Mouse (Mus musculus) liver, embryonic 14.5 days (tissue): ENCODE measurements around the gene Stat6. TPM values are rescaled to one million over a fixed set of nuclear protein-coding genes. Genes with fewer than 3 reads are reported as not detected.

Experiments used
- ATAC-seq: fragments of 200-750 bp; cut with Nextera tagmentation; 2 replicates; pipeline ENCODE4 v1.8.0; 2017; ENCODE audit warnings: moderate number of reproducible peaks, mild to moderate bottlenecking, moderate library complexity; ENCODE audit not compliant: insufficient read depth
- DNase-seq, 3 experiments: peaks; one replicate each; pipeline ENCODE4 v3.0.0-alpha.2; 2012 to 2013; ENCODE audit warnings: low read depth in 3 of 3, low spot score in 3 of 3
- H3K27ac ChIP-seq: fragments of 300-500 bp; sonication (generic); 2 replicates; pipeline ENCODE4 v1.5.1; 2014; ENCODE audit warnings: moderate library complexity, mild to moderate bottlenecking, control low read depth, inconsistent platforms
- H3K27me3 ChIP-seq: fragments of 300-500 bp; sonication (generic); 2 replicates; pipeline ENCODE4 v1.6.1; 2014; ENCODE audit warnings: mild to moderate bottlenecking, low read length, moderate library complexity; ENCODE audit not compliant: control insufficient read depth, insufficient read depth
- H3K36me3 ChIP-seq: fragments of 300-500 bp; sonication (generic); replicated peaks from 2 replicates; pipeline ENCODE4 v1.6.1; 2014; ENCODE audit warnings: low read depth; ENCODE audit not compliant: control insufficient read depth, insufficient read depth
- H3K4me1 ChIP-seq, 2 experiments: fragments of 200-500 bp in 1 of 2; fragments of 300-500 bp in 1 of 2; sonication (generic) in 1 of 2; replicated peaks; 2 replicates each; pipeline ENCODE4 v1.6.1; 2012 to 2014; ENCODE audit warnings: antibody characterized with exemption in 1 of 2, inconsistent platforms in 1 of 2, low read length in 1 of 2; ENCODE audit not compliant: control insufficient read depth in 2 of 2, insufficient read depth in 2 of 2
- H3K4me2 ChIP-seq: fragments of 300-500 bp; sonication (generic); 2 replicates; pipeline ENCODE4 v1.6.1; 2014; ENCODE audit warnings: low read depth, mild to moderate bottlenecking, control low read depth, moderate library complexity
- H3K4me3 ChIP-seq, 2 experiments: fragments of 200-500 bp in 1 of 2; fragments of 300-500 bp in 1 of 2; sonication (generic) in 1 of 2; 2 replicates each; pipeline ENCODE4 v1.5.1; 2012 to 2014; ENCODE audit warnings: low read depth in 2 of 2, low read length in 2 of 2, mild to moderate bottlenecking in 2 of 2, control low read depth in 1 of 2, inconsistent platforms in 1 of 2, moderate library complexity in 1 of 2; ENCODE audit not compliant: insufficient read depth in 1 of 2
- H3K9ac ChIP-seq: fragments of 300-500 bp; sonication (generic); replicated peaks from 2 replicates; pipeline ENCODE4 v1.6.1; 2014; ENCODE audit warnings: mild to moderate bottlenecking, control low read depth, moderate library complexity
- H3K9me3 ChIP-seq: fragments of 300-500 bp; sonication (generic); 2 replicates; pipeline ENCODE4 v1.6.1; 2016; ENCODE audit warnings: low read length, mixed read lengths; ENCODE audit not compliant: control insufficient read depth
- CTCF ChIP-seq: IDR thresholded peaks from 2 replicates; pipeline ENCODE4 v1.5.1; 2016; ENCODE audit warnings: antibody characterized with exemption, low read depth, control low read depth
- EP300 ChIP-seq: IDR thresholded peaks from 2 replicates; pipeline ENCODE4 v1.6.1; 2016; ENCODE audit warnings: antibody characterized with exemption, low read depth
- WGBS: fragments of 180-500 bp; shearing (Covaris S2); extraction: QIAGEN DNeasy Blood & Tissue Kit; methylation state at CpG from one replicate; pipeline ENCODE4 v1.1.7; 2014; ENCODE audit not compliant: insufficient replicate concordance; 5-methylcytosine and 5-hydroxymethylcytosine counted together
- polyA plus RNA-seq, 2 experiments: library from polyadenylated mRNA; depleted of rRNA in 1 of 2; stranded (reverse) in 1 of 2; unstranded in 1 of 2; fragments of >200 nt; fragmentation: Nextera tagmentation in 1 of 2; extraction: Ambion mirVana in 1 of 2; gene quantifications; 2 replicates each; pipeline versions ENCODE4 v1.2.1 to v1.2.3; 2012 to 2014

Gene Stat6
- polyA plus RNA-seq, 2 experiments, result 10.2 to 10.9 TPM

GRCm38 (mm10) chr10:127671276-127671675 lies 28.5 kb downstream of the Stat6 start:
- Histone ChIP-seq H3K4me1 (peaks cover 0 to 4% of the 10 kb centered on the region in 2 experiments; a peak in 2 of 4 replicates), H3K36me3 (no peaks in the 10 kb centered on the region), H3K4me3 (no peak overlapping the region), H3K27ac (no peak overlapping the region), H3K9me3 (no peaks in the 10 kb centered on the region), H3K27me3 (peaks cover 25% of the 10 kb centered on the region), H3K9ac (no peak overlapping the region), H3K4me2 (no peak overlapping the region)
- TF ChIP-seq EP300 (no peak), CTCF (peak; percentile 83)
- DNase-seq (no peak), ATAC-seq (no peak)
- 19% methylated on average over 2 of the region's 2 CpGs for WGBS

DNA sequence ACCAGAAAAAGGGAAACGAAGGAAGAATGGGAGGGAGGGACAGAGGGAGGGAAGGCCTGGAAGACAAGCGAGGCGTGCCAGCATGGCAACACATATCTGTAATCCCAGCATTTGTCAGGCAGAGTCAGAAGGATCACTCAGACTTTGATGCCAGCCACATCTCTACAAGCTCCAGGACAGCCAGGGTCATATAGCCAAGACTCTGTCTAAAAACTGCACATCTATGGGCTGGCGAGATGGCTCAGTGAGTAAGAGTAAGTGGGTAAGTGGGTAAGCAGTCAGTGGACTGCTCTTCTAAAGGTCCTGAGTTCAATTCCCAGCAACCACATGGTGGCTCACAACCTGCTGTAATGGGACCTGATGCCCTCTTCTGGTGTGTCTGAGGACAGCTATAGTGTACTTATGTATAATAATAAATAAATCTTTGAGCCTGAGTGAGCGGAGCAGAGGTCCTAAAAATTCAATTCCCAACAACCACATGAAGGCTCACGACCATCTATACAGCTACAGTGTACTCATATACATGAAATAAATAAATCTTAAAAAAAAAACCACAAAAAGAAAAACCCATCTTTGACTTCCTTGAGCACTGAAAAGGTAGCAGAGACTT lies 31.4 kb downstream of the Stat6 start:
- H3K4me2 ChIP-seq, result no peak overlapping the region
- no peaks in the 10 kb centered on the region for H3K27me3 ChIP-seq
- no peaks in the 10 kb centered on the region for H3K36me3 ChIP-seq
- no peak overlapping the region for H3K9ac ChIP-seq
- no peaks in the 10 kb centered on the region for H3K9me3 ChIP-seq
- DNase-seq (no peak), ATAC-seq (no peak)
- no peak overlapping the region for H3K4me3 ChIP-seq
- 73% methylated on average over 6 of the region's 6 CpGs for WGBS
- peaks cover 4 to 6% of the 10 kb centered on the region in 2 experiments for H3K4me1 ChIP-seq
- H3K27ac ChIP-seq, result no peak overlapping the region
- TF ChIP-seq EP300 (0 out of 2 replicates have a peak, but pooled peaks have one; percentile 4), CTCF (no peak)

- TF ChIP-seq EP300, result 0 out of 2 replicates have a peak, but pooled peaks have one; percentile 6
- peak; percentile 99 for TF ChIP-seq CTCF
- no peaks in the 10 kb centered on the region for H3K27me3 ChIP-seq
- DNase-seq, result peak; percentile 60 to 66 (median 60)
- H3K4me1 ChIP-seq, result peaks cover 4 to 6% of the 10 kb centered on the region in 2 experiments
- no peak overlapping the region for H3K4me3 ChIP-seq
- 83% methylated on average over 8 of the region's 8 CpGs for WGBS
- no peaks in the 10 kb centered on the region for H3K9me3 ChIP-seq
- ATAC-seq, result peak; percentile 1; the same call in 1 of the 2 replicates
- no peak overlapping the region for H3K4me2 ChIP-seq
- no peak overlapping the region for H3K9ac ChIP-seq
- H3K36me3 ChIP-seq, result no peaks in the 10 kb centered on the region
- H3K27ac ChIP-seq, result no peak overlapping the region
Measured at GRCm38 (mm10) chr10:127674794-127675522, 32.2 kb downstream of the Stat6 start.

DNA sequence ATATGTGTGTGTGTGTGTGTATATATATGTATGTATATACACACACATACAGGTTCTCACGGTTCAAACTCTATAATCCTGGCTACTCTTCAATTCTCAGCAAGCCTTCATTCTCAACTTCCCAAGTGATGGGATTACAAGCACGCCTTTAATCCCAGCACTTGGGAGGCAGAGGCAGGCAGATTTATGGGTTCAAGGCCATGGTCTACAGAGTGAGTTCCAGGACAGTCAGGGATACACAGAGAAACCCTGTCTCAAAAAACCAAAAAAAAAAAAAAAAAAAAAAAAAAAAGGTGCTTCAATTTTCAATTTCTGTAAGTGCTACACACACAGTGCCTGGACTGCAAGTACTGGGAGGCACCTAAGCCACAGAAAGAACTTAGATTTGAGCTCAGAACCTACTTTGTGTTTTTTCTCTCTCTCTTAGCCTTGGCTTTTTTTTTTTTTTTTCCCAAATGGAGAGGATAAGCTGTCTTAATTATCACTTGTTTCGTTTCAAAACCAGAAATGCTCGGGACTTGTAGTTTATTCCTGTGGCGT lies 33.1 kb downstream of the Stat6 start:
- DNase-seq (no peak), ATAC-seq (no peak)
- WGBS, result 42% methylated on average over 5 of the region's 5 CpGs
- no peaks in the 10 kb centered on the region for H3K9me3 ChIP-seq
- no peaks in the 10 kb centered on the region for H3K27me3 ChIP-seq
- peak overlapping the region; percentile 63 for H3K27ac ChIP-seq
- peak overlapping the region; percentile 79 for H3K4me2 ChIP-seq
- peaks cover 4 to 6% of the 10 kb centered on the region in 2 experiments for H3K4me1 ChIP-seq
- peak overlapping the region; percentile 58 for H3K9ac ChIP-seq
- H3K36me3 ChIP-seq, result no peaks in the 10 kb centered on the region
- H3K4me3 ChIP-seq, result peak overlapping the region; percentile 75 to 91
- TF ChIP-seq EP300 (no peak), CTCF (no peak)
